Mouse (Mus musculus) lung, postnatal 0 days (tissue): ENCODE measurements around the gene Sin3b. TPM values are rescaled to one million over a fixed set of nuclear protein-coding genes. Genes with fewer than 3 reads are reported as not detected.
"Not testable (repeated sequence)": the region's sequence is repeated elsewhere in the genome, so short reads cannot be mapped to it uniquely, and the experiment has no call there.

Experiments used
- ATAC-seq: fragments of 200-750 bp; cut with Nextera tagmentation; 2 replicates; pipeline ENCODE4 v1.8.0; 2017; ENCODE audit warnings: moderate library complexity
- DNase-seq: peaks from one replicate; pipeline ENCODE4 v3.0.0-alpha.2; 2016; ENCODE audit warnings: low spot score
- H3K27ac ChIP-seq: fragments of 300-500 bp; sonication (generic); 2 replicates; pipeline ENCODE4 v1.5.1; 2014; ENCODE audit warnings: antibody characterized with exemption, mild to moderate bottlenecking, low read length, mixed read lengths
- H3K27me3 ChIP-seq: fragments of 300-500 bp; sonication (generic); replicated peaks from 2 replicates; pipeline ENCODE4 v1.6.1; 2014; ENCODE audit warnings: low read length, mixed read lengths; ENCODE audit not compliant: insufficient read depth
- H3K36me3 ChIP-seq: fragments of 300-500 bp; sonication (generic); 2 replicates; pipeline ENCODE4 v1.6.1; 2014; ENCODE audit warnings: low read length, mixed read lengths; ENCODE audit not compliant: insufficient read depth
- H3K4me1 ChIP-seq: fragments of 300-500 bp; sonication (generic); 2 replicates; pipeline ENCODE4 v1.6.1; 2014; ENCODE audit warnings: antibody characterized with exemption, low read depth, low read length, mixed read lengths; ENCODE audit not compliant: insufficient read depth
- H3K4me2 ChIP-seq: fragments of 300-500 bp; sonication (generic); replicated peaks from 2 replicates; pipeline ENCODE4 v1.6.1; 2014; ENCODE audit warnings: low read depth, mild to moderate bottlenecking, low read length, moderate library complexity, mixed read lengths
- H3K4me3 ChIP-seq: fragments of 300-500 bp; sonication (generic); 2 replicates; pipeline ENCODE4 v1.5.1; 2014; ENCODE audit warnings: low read depth, low read length
- H3K9ac ChIP-seq: fragments of 300-500 bp; sonication (generic); replicated peaks from 2 replicates; pipeline ENCODE4 v1.6.1; 2014; ENCODE audit warnings: low read depth, mild to moderate bottlenecking
- H3K9me3 ChIP-seq: fragments of 300-500 bp; sonication (generic); 2 replicates; pipeline ENCODE4 v1.6.1; 2016; ENCODE audit warnings: low read length, mixed read lengths
- CTCF ChIP-seq: IDR thresholded peaks from 2 replicates; pipeline ENCODE4 v1.5.1; 2016; ENCODE audit warnings: antibody characterized with exemption, mild to moderate bottlenecking
- EP300 ChIP-seq: IDR thresholded peaks from 2 replicates; pipeline ENCODE4 v1.6.1; 2016; ENCODE audit warnings: antibody characterized with exemption, mild to moderate bottlenecking, control low read depth
- WGBS: fragments of 180-500 bp; shearing (Covaris S2); extraction: QIAGEN DNeasy Blood & Tissue Kit; methylation state at CpG from one replicate; pipeline ENCODE4 v1.1.7; 2014; 5-methylcytosine and 5-hydroxymethylcytosine counted together
- polyA plus RNA-seq: library from polyadenylated mRNA; unstranded; fragments of >200 nt; fragmentation: Nextera tagmentation; extraction: Ambion mirVana; gene quantifications from 2 replicates; pipeline ENCODE4 v1.2.1, GENCODE M21; 2015

The Sin3b gene
- polyA plus RNA-seq, 1 experiment from 2014 or later = 211 TPM

GRCm38 (mm10) chr8:72682051-72682687 lies 40.9 kb upstream of the Sin3b start:
- no peak overlapping the region for H3K4me3 ChIP-seq
- H3K27me3 ChIP-seq = no peaks in the 10 kb centered on the region
- no peaks in the 10 kb centered on the region for H3K4me1 ChIP-seq
- H3K27ac ChIP-seq = no peak overlapping the region
- H3K9me3 ChIP-seq = no peaks in the 10 kb centered on the region
- WGBS = 83% methylated on average over 4 of the region's 4 CpGs
- ATAC-seq (no peak), DNase-seq (no peak)
- TF ChIP-seq CTCF = no peak
- TF ChIP-seq EP300 = no peak
- H3K36me3 ChIP-seq = no peaks in the 10 kb centered on the region
- H3K9ac ChIP-seq = no peak overlapping the region
- H3K4me2 ChIP-seq = no peak overlapping the region

GRCm38 (mm10) chr8:72683010-72683521 lies 40.0 kb upstream of the Sin3b start:
- Histone ChIP-seq H3K27ac (no peak overlapping the region), H3K4me1 (no peaks in the 10 kb centered on the region), H3K9ac (no peak overlapping the region), H3K27me3 (no peaks in the 10 kb centered on the region), H3K36me3 (no peaks in the 10 kb centered on the region), H3K9me3 (no peaks in the 10 kb centered on the region), H3K4me2 (no peak overlapping the region), H3K4me3 (no peak overlapping the region)
- no peak for TF ChIP-seq CTCF
- no peak for TF ChIP-seq EP300
- ATAC-seq (peak; percentile 35), DNase-seq (no peak)
- WGBS = 26% methylated on average over 2 of the region's 2 CpGs

- 87% methylated on average over 5 of the region's 5 CpGs for WGBS
- not testable (repeated sequence) for H3K27me3 ChIP-seq, H3K4me1 ChIP-seq, ATAC-seq, H3K27ac ChIP-seq, H3K9ac ChIP-seq, H3K9me3 ChIP-seq, H3K4me2 ChIP-seq, H3K36me3 ChIP-seq, H3K4me3 ChIP-seq, DNase-seq
Observed at GRCm38 (mm10) chr8:72683572-72684099, 39.4 kb upstream of the Sin3b start.

- H3K4me2 ChIP-seq = no peak overlapping the region
- no peaks in the 10 kb centered on the region for H3K4me1 ChIP-seq
- H3K27ac ChIP-seq = no peak overlapping the region
- H3K9ac ChIP-seq = no peak overlapping the region
- DNase-seq (no peak), ATAC-seq (no peak)
- H3K27me3 ChIP-seq = no peaks in the 10 kb centered on the region
- no peak overlapping the region for H3K4me3 ChIP-seq
- WGBS = 97% methylated on average over 2 of the region's 2 CpGs
- no peaks in the 10 kb centered on the region for H3K36me3 ChIP-seq
- no peak for TF ChIP-seq EP300
- TF ChIP-seq CTCF = no peak
- H3K9me3 ChIP-seq = no peaks in the 10 kb centered on the region
Observed at GRCm38 (mm10) chr8:72698349-72698926, 24.6 kb upstream of the Sin3b start.

- Histone ChIP-seq H3K27ac (no peak overlapping the region), H3K4me2 (no peak overlapping the region), H3K27me3 (no peaks in the 10 kb centered on the region), H3K4me1 (no peaks in the 10 kb centered on the region), H3K4me3 (no peak overlapping the region), H3K36me3 (no peaks in the 10 kb centered on the region), H3K9me3 (no peaks in the 10 kb centered on the region), H3K9ac (no peak overlapping the region)
- 65% methylated on average over 6 of the region's 6 CpGs for WGBS
- TF ChIP-seq EP300 = no peak
- no peak for ATAC-seq
- no peak for DNase-seq
Observed at GRCm38 (mm10) chr8:72712569-72712968, 10.5 kb upstream of the Sin3b start.

- Histone ChIP-seq H3K9me3 (no peaks in the 10 kb centered on the region), H3K4me1 (no peaks in the 10 kb centered on the region), H3K27me3 (no peaks in the 10 kb centered on the region), H3K27ac (no peak overlapping the region), H3K4me2 (no peak overlapping the region), H3K9ac (no peak overlapping the region), H3K4me3 (no peak overlapping the region), H3K36me3 (no peaks in the 10 kb centered on the region)
- WGBS = 44% methylated on average over 5 of the region's 5 CpGs
- TF ChIP-seq EP300 (no peak), CTCF (no peak)
- ATAC-seq (no peak), DNase-seq (no peak)
Observed at GRCm38 (mm10) chr8:72716594-72716993, 6.5 kb upstream of the Sin3b start.
